Mouse (Mus musculus) cerebellum, postnatal 4 days (tissue): ENCODE data around the gene Tex9.

Experiments used
- DNase-seq, 2 experiments: peaks; one replicate each; pipeline ENCODE4 v3.0.0; 2022; ENCODE audit warnings: low spot score in 2 of 2, mixed read lengths in 1 of 2

The Tex9 gene

DNA sequence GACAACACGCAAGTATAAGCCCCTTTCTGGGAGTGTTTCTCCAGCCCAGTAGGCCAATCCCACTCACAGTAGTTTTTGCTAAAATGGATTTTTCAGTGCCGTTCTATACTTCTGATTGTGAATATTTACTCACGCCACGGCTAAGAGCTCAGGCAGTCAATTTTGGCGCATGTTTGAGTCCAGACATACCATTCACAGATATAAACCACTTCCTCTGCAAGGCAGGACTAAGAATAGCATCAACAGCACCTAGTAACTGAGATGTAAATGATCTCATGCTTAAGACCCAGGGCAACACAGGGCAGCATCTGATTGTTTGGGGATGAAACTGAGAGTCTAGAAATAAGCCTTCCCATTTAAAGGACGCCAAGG lies at the start of gene Tex9:
Gene Tex9 (minus strand): TSS at position 19 of the 372 bp plus-strand sequence.
- no peak for DNase-seq

DNA sequence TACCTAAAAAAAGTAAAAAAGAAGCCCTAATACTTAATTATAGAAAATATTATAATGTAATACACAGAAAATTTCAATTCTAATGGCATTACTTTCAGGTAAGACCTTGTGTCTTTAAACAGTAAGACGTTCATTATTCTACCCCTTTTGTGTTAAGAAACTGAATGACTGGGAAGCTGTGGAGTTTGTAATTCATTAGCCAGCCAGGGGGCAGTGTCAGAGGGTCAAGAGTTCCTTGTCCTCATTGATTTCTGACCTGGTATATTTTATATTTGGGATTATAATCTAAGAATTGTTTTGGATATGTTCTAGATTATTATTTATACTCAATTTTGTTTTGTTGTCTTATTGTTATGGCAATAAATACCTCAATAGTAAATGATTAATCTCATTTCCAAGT lies 45.1 kb upstream of the Tex9 start:
- no peak for DNase-seq

DNA sequence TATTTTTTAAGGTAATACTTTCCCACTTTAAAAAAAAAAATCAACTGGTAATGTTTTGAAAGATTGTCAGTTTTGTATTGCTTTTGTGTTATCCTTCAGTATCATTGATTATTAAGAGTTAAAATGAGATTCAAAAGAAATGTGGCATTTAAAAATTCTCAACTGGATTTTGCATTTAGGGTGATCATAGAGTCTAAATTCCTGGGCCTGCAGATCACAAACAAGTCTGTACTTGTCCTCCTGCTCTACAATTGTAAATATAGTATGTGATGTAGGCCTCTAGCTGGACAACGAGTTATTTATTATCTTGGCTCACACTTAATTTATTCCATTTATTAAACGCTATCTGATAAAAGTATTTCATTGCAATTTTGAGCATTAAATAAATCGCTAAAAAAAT lies 43.4 kb upstream of the Tex9 start:
- DNase-seq: no peak

DNA sequence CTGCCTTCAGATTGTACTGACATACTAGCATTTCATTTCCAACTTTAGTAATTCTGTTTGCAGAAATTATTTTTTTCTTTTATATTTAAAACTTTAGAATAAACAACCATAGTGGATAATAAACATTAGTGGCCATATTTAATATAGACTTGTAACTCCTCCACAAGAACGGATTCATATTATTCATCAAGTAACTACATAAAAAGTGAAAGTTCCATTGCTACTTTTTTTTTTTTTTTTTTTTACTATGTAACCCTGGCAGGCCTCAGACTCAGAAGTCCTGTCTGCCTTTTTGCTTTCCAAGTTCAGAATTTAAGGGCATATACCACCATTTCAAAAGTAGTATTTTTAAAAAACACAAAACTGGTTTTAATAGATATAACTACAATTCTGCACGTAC lies 43.0 kb upstream of the Tex9 start:
- DNase-seq: no peak

DNA sequence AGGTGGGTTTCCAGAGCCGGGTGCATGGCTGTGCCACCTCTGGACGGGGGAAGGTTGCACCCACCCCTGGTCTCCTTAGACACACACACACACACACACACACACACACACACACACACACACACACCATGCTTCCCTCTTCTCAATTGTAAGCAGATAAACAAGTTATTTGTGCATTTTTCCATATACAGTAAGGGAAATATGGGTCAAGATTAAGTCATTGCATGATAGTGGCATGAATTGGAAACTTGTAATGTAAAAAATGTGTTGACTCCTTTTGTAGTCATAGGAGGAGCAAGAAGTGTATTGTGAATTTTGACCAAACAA lies 41.0 kb upstream of the Tex9 start:
- DNase-seq: no peak

DNA sequence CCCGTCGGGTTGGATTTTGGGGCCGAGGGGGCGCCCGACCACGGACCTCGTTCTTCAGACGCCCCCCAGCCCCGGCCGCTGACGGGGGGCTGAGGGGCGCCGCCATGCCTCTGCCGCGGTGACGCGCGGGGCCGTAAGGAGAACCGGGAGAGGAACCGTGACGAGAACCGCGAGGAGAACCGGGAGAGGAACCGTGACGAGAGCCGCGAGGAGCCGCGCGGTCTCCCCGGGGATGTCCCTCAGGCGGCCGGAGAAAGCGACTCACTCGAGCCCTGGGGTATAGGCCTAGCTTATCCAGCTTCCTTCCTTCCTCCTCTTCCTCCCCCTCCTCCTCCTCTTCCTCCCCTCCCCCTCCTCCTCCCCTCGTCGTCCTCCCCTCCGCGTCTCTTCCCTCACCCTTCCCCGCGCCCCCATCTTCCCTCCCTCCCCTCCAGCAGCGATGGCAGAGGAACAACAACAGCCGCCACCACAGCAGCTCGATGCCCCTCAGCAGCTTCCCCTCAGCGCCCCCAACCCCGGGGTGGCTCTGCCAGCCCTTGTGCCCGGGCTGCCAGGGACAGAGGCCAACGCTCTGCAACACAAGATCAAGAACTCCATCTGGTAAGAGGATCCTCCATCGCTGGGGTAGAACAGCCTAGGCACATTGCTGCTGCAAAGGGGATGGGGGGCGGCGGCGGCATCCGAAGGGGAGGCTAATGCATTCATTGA lies 40.5 kb upstream of the Tex9 start:
- DNase-seq: peak; percentile 33 to 61

DNA sequence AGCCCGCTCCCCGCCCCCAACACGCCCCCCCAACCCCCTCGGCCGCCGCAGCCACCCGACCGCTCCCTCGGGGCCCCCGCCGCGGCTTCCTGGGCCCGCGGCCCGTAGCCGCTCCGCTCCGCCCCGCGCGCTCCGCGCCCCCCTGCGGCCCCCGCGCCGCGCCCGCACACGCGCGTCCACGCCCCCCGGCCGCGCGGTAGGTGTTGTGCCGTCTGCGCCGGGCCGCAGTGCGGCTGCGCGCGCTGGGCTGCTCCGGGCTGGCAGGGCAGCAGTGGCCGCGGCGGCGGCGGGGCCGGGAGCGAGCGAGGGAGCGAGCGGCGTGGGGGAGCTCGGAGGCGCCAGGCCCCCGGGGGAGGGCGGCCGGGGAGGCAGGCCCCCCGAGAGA lies 40.0 kb upstream of the Tex9 start, which contains the start of gene Rfx7:
Gene Rfx7 (plus strand): TSS at position 245 of the 385 bp plus-strand sequence.
- DNase-seq: peak; percentile 57 to 78

DNA sequence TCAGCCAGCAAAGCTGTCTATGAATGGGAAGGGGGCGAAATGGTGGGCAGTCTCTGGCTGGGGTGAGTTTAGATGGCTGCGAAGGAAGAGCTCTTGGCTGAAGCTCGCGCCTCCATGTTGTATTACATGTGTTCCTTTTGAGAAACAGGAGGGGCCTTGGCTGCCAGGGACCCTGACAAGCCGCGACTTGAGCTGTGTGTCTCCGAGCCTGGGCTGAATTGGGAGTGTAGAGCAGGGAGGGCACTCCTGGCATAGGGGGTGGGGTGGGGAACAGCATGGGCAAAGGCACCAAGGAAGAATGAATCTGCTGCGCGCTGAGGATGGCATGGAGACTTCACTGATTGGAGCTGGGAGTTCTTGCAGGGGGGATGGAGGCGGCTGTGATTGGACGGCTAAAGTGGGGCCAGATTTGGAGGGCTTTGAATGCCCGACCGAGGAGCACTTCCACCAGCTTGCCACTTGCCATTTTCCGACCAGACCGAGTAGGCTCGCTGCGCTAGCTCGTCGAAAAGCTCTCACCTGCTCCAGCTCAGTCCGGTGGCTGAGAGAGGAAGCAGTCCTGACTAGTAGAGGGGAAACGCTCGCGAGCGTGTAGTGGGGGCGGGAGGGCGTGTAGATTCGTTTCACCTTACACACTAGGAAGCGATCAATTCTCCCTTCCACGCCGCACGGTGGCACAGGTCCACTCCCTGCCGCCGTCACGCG lies 39.4 kb upstream of the Tex9 start:
- peak; percentile 63 to 81 for DNase-seq

DNA sequence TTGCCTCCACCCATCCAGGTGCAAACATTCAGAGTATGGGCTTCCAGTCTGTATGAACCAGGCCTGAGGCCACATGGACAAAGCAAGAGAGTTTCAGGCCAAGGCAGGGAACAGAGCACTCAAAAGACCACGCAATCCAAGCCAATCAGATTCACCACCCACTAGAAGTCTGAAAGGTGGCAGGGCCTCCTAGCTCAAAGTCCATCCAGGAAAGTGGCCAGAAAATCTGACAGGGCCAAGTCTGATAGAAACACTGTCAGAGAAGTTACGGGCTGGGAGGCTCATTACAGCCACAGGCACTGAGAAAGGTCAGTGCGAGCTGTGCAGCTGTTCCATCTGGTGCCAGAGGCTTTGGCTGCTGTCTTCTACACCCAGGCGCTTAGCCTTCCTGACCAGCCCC lies 38.8 kb upstream of the Tex9 start:
- DNase-seq: no peak

DNA sequence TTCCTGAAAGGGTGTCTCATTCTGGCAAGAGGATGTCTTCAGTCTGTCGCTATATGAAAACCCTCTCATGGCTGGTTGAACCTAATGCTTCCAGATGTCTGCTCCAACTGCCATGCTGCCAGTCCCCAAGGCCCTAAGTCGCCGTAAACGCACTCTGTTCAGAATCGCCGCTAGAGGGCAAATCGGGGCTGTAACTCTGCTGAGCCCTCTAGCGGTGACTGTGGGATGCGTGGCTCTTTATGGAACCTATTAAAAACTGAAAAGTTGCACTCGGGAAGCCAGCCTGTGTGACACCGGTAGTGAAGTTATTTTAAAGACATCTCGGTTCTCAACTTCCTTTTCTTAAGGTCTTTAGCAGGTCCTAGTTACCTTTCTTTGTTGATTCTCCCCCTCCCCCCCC lies 38.2 kb upstream of the Tex9 start:
- DNase-seq: peak; percentile 61 to 88

DNA sequence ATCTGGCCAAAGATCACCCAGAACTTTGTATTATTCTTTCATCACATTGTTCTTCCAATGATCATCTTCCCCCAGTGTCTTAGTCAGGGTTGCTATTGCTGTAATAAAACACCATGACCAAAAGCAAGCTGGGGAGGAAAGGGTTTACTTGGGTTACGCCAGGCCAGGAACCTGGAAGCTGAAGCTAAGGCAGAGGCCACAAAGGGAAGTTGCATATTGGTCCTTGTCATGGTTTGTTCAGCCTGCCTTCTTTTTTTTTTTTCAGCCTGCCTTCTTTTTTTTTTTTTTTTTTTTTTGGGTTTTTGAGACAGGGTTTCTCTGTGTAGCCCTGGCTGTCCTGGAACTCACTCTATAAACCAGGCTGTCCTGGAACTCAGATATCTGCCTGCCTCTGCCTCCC lies 34.1 kb upstream of the Tex9 start:
- DNase-seq: no peak

DNA sequence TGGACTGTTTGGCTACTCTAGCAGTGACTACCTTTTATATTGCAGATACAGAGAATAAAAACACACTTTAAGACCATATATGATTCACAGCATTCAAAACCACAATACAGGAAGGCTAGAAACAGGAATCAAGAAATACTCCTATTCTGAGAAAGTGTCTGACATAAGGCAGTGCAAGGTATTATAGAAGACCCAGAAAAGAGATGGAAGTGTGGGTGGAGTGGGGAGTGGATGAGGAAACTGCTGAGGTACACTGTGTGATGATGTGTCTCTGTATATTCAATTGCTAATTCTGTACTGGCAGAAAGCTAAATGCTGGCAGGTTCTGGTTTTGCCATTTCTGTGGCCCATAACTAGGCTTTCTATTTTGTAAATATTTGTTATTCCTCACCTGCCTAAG lies 28.8 kb upstream of the Tex9 start:
- no peak for DNase-seq

DNA sequence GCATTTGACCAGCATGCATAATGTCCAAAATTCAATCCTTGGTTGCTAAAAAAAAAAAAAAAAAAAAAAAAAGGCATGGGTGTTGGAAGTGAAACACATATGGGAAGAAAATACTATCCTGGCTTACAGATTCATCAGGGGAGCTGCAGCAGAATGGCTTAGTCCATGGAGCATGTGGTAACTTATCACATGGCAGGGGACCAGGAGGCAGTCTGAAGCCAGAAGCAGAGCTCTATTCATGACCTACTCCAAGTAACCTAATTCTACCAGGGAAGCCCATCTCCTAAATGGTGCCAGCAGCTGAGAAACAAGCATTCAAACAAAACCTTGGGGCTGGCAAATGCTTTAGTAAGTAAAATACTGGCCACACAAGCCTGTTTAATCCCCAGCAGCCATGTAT lies 27.2 kb upstream of the Tex9 start:
- no peak for DNase-seq

DNA sequence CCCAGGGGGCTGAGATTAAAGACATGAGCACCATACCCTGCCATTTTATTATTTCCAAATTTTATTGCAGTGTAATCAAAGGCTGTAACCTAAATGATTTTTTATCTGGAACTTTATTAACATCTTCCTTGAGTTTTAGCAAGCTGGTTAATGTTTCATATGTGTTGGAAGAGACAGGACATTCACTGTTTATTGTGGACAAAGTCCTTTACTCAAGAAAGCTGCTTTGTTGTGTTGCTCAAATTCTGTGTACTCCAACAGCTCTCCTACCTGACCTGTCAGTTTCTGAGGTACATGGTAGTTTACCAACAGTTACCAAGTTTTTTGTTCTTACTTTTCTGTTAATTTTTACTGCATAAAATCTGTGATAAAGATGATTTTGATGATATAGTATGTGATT lies 23.4 kb upstream of the Tex9 start:
- DNase-seq: no peak

DNA sequence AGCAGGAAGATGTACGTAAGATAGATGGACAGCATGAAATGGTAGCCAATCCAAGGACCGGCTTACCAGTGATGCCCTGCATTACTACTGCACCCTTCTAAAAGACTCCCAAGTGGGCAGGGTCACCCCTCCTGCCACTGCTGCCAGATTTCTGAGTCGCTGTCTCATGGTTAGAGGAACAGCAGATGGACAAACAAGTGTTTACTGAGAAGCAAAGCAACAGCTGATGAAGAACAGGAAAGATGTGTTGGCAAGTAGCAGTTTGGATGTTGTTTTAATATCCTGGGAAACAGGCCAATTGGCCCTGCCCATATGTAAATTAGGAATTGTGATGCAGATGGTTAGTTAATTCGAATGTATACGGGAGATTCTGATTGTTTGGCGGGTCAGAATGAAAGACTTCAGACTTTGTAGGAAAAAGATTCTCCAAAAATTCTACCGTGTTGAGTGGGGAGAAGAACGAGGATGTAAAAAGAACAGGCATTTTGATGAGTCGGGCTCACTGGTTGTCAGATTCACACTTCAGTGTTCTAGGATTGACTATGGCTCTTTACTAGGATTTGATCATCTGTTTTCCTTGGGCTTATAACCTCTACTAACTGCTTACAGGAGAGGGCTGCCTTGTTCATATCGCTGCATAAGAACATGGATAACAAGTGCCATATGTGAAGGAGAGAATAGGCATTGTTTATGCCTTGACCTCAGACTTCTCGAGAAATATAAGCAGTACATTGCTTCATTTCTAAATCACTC lies 20.4 kb upstream of the Tex9 start:
- peak in 1 of 2 experiments; percentile 9 for DNase-seq

DNA sequence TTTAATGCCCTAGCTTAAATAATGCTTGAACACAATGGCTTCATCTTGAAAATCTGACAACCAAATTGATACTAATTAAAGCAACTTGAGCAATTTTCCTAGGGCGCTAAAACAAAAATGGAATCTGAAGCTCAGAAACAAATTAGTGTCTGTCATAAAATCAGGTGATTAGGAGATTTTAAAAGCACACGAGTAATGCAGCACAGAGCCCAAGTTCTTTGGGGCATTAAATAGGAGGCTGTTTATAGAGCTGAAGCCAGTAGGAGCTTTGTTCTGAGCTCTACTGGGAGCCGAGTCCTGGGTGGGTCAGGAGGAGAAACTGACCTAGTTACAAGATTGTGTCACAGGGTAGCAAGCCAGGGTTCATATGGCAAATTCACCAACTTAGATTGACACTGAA lies 5.2 kb upstream of the Tex9 start:
- DNase-seq: no peak

DNA sequence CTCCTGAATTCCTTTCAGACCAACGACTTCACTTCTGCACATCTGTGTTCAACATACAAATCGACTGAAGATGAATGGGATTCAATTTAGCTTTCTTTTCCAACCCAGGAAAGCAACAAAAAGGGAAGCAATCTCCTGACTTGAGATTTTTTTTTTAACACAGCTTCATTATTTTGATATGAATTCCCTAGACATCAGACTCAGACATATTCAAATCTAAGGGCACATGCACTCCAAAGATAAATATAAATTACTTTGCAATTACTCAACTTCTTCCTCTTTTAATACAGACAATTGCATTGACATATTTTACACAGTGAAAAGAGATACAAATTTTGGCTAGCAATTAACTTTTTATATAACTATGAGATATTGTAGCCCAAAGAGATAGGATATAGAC lies 4.7 kb upstream of the Tex9 start:
- no peak for DNase-seq

DNA sequence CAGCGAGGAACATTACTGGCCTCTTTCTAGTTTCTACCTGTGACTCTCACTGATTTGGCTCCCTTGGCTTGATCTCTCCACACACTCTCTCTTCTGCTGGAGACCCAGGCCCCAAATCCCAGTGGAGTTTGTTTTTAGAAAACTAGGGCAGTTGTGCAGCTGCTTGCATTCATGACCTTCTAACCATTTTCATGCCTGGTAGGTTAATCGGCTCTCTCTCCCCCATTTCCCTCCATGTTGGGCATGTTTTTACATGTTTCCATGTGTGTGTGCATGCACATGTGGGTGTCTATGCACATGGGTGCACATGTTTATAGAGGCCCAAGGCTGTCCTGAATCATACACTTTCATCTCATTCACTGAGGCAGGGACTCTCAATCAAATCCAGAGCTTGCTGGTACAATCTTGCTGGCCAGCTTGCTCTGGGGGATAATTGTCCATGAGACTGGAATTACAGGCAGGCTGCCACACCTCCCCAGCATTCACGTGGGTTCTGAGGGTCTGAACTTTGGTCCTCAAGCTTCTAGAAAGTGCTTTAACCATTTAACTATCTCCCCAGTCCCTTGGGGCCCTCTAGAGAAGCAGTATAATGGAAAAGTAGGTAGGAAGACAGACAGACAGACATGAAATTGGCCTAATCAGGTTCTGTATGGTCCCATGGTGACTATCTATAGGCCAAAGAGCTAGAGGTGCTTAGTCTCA lies 2.1 kb upstream of the Tex9 start:
- DNase-seq: no peak

DNA sequence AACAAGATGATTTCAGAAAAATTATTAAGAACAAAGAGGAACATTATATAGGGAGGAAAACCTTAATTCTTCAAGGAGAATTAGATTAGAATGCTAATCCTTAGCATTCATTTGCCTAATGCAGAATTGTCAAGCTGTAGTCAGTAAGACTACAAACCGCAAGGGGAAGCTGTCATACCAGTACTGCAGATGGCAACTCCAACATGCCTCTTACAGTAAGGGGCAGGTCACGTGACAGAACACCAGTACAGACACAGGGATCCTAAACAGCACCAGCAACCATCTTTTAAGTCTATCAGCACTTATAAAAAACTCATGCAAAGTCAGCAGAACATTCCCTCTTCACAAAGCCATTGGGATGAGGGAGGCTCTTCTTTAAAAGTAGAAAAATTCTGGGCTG lies 1.5 kb upstream of the Tex9 start:
- DNase-seq: no peak

DNA sequence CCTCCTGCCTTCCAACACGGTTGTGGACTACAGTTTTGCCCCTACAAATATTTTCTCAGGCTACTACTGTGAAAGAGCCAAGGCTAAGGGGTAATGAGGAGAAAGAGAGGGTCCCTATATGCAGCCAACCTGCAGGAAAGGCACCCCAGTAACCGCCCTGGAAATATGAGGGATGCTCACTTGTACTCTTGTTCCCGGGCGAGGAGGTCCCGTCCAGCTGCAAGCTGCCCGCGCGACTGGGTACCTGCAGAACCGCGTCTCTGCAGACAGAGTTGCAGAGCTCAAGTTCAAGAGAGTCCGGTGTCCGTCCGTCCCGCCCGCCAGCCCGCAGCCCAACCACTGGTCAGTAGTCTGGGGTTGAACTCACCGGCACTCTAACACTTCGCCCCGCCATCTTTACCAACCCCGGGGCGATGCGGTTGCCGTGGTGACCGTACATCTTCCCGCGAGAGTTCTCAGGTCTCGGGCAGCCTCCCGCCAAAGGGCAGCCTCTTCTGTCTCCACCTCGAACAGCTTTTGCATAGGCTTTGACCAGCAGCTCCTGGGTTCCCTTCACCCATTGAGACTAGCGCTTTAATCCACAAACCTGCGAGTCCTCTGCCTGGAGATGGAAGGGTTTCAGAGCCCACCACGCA lies 336 bp downstream of the Tex9 start:
- peak; percentile 83 to 90 for DNase-seq

DNA sequence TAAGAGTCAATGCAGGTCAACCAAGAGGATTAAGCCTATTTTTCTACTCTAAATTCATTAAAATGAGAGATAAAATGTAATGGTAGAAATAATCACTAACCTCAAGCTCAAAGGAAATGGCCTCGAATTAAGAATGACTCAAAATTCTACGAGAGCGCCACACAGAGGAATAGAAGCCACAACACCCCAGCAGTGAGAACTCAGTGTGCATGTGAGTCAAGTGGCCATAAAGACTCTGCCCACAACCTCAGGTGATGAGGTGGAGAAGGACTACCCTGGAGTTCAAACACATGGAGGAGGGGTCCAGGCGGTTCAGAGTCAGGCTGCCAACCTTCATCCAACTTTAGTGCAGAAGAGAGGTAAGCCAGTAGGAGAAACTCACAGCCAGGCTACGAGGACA lies 2.9 kb downstream of the Tex9 start:
- DNase-seq: no peak

DNA sequence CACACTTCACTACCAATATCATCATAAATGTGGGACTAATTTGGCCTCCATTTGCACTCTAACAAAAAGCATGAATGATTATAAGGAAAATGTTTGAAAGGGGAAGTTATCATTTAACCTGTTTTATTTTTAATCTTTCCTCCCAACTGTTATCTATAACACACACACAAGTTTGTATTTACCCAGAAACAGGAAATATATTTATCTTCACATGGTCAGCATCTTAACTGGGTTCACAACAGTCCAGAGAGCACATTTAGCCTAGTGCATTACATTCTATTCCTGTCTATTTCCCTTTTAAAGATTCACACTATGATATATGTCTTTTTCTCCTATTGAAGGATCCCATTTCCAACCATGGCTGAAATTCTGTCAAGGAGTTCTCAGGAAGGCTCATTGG lies 3.5 kb downstream of the Tex9 start:
- no peak for DNase-seq
